Mouse (Mus musculus) CH12.LX (cell line): ENCODE measurements around the gene Gm16181. TPM values are rescaled to one million over a fixed set of nuclear protein-coding genes. Genes with fewer than 3 reads are reported as not detected.

Experiments
- DNase-seq: peaks from one replicate; pipeline ENCODE4 v3.0.0-alpha.2; 2013; ENCODE audit errors: extremely low read depth
- H3K27ac ChIP-seq: 2 replicates; pipeline ENCODE4 v1.5.1; 2012; ENCODE audit warnings: low read depth, mild to moderate bottlenecking, control low read depth, moderate library complexity; ENCODE audit not compliant: insufficient read depth
- H3K27me3 ChIP-seq: replicated peaks from 2 replicates; pipeline ENCODE3; 2012; ENCODE audit warnings: inconsistent platforms
- H3K36me3 ChIP-seq, 2 experiments: replicated peaks in 1 of 2; 2 replicates each; pipeline versions ENCODE3 to v1.6.1; 2012; ENCODE audit warnings: inconsistent platforms in 1 of 2, low read length in 1 of 2, mild to moderate bottlenecking in 1 of 2, mixed read lengths in 1 of 2, moderate library complexity in 1 of 2; ENCODE audit not compliant: control insufficient read depth in 1 of 2, insufficient read depth in 1 of 2
- H3K4me1 ChIP-seq, 2 experiments: 2 replicates each; pipeline ENCODE4 v1.6.1; 2012; ENCODE audit warnings: inconsistent platforms in 1 of 2, moderate library complexity in 1 of 2; ENCODE audit not compliant: insufficient read depth in 2 of 2, control insufficient read depth in 1 of 2
- H3K4me2 ChIP-seq: 2 replicates; pipeline ENCODE4 v1.6.1; 2012; ENCODE audit warnings: low read depth, mild to moderate bottlenecking, control low read depth; ENCODE audit not compliant: poor library complexity, insufficient read depth, severe bottlenecking
- H3K4me3 ChIP-seq, 3 experiments: fragments of 150-350 bp in 1 of 3; sonication (generic) in 1 of 3; replicated peaks in 1 of 3; 2 replicates each; pipeline versions ENCODE3 to v1.5.1; 2011 to 2012; ENCODE audit warnings: low read depth in 2 of 3, low read length in 2 of 3, mild to moderate bottlenecking in 2 of 3, moderate library complexity in 2 of 3, control low read depth in 1 of 3, improper control_type of control experiment in 1 of 3, inconsistent platforms in 1 of 3, mixed read lengths in 1 of 3; ENCODE audit not compliant: poor library complexity in 1 of 3
- H3K79me2 ChIP-seq: replicated peaks from 2 replicates; pipeline ENCODE4 v1.6.1; 2012; ENCODE audit warnings: mild to moderate bottlenecking, moderate library complexity; ENCODE audit not compliant: control insufficient read depth, poor library complexity, insufficient read depth, severe bottlenecking; ENCODE audit errors: extremely low read depth
- H3K9ac ChIP-seq: 2 replicates; pipeline ENCODE4 v1.6.1; 2012; ENCODE audit warnings: low read depth, mild to moderate bottlenecking, control low read depth, moderate library complexity; ENCODE audit not compliant: insufficient read depth
- H3K9me3 ChIP-seq: replicated peaks from 2 replicates; pipeline ENCODE3; 2012; ENCODE audit warnings: low read length, inconsistent platforms, mixed read lengths
- BHLHE40 ChIP-seq: IDR thresholded peaks from 2 replicates; pipeline ENCODE4 v1.6.1; 2011; ENCODE audit warnings: mild to moderate bottlenecking, low read depth, low read length, improper control_type of control experiment
- CHD1 ChIP-seq: IDR thresholded peaks from 2 replicates; pipeline ENCODE4 v1.6.1; 2012; ENCODE audit warnings: low read depth, low read length, improper control_type of control experiment, inconsistent platforms
- CHD2 ChIP-seq: IDR thresholded peaks from 2 replicates; pipeline ENCODE4 v1.6.1; 2011; ENCODE audit warnings: low read length, improper control_type of control experiment
- CTCF ChIP-seq, 2 experiments: IDR thresholded peaks in 1 of 2; conservative IDR thresholded peaks in 1 of 2; 2 replicates each; pipeline ENCODE4 v1.5.1; 2011 to 2012; ENCODE audit warnings: low read depth in 2 of 2, low read length in 2 of 2, improper control_type of control experiment in 1 of 2, inconsistent platforms in 1 of 2, mild to moderate bottlenecking in 1 of 2, moderate library complexity in 1 of 2
- EP300 ChIP-seq: IDR thresholded peaks from 2 replicates; pipeline ENCODE4 v1.6.1; 2011; ENCODE audit warnings: low read length, improper control_type of control experiment
- ETS1 ChIP-seq: conservative IDR thresholded peaks from 2 replicates; pipeline ENCODE4 v1.6.1; 2012; ENCODE audit warnings: low read depth, mild to moderate bottlenecking, inconsistent platforms, low read length, improper control_type of control experiment, moderate library complexity
- HCFC1 ChIP-seq: IDR thresholded peaks from 2 replicates; pipeline ENCODE4 v1.6.1; 2012; ENCODE audit warnings: low read depth, mild to moderate bottlenecking, inconsistent platforms, low read length, improper control_type of control experiment
- IRF4 ChIP-seq: IDR thresholded peaks from 2 replicates; pipeline ENCODE4 v1.6.1; 2014; ENCODE audit warnings: low read depth, mild to moderate bottlenecking, inconsistent platforms, low read length, improper control_type of control experiment
- JUN ChIP-seq: IDR thresholded peaks from 2 replicates; pipeline ENCODE4 v1.6.1; 2011; ENCODE audit warnings: low read depth, mild to moderate bottlenecking, low read length, improper control_type of control experiment, moderate library complexity; ENCODE audit not compliant: insufficient read depth
- JUND ChIP-seq: conservative IDR thresholded peaks from 2 replicates; pipeline ENCODE4 v1.6.1; 2011; ENCODE audit warnings: low read depth, low read length, improper control_type of control experiment
- MAX ChIP-seq: IDR thresholded peaks from 2 replicates; pipeline ENCODE4 v1.6.1; 2011; ENCODE audit warnings: low read length, improper control_type of control experiment
- MEF2A ChIP-seq: IDR thresholded peaks from 2 replicates; pipeline ENCODE4 v1.6.1; 2014; ENCODE audit warnings: low read depth, mild to moderate bottlenecking, inconsistent platforms, low read length, improper control_type of control experiment, borderline replicate concordance
- MXI1 ChIP-seq: IDR thresholded peaks from 2 replicates; pipeline ENCODE4 v1.6.1; 2011; ENCODE audit warnings: mild to moderate bottlenecking, low read depth, low read length, improper control_type of control experiment
- MYC ChIP-seq: IDR thresholded peaks from 2 replicates; pipeline ENCODE4 v1.6.1; 2011; ENCODE audit warnings: low read depth, mild to moderate bottlenecking, improper control_type of control experiment, low read length
- NRF1 ChIP-seq: IDR thresholded peaks from 2 replicates; pipeline ENCODE4 v1.6.1; 2014; ENCODE audit warnings: low read depth, mild to moderate bottlenecking, inconsistent platforms, low read length, improper control_type of control experiment, moderate library complexity
- POLR2A ChIP-seq: IDR thresholded peaks from 2 replicates; pipeline ENCODE4 v1.6.1; 2011; ENCODE audit warnings: low read depth, mild to moderate bottlenecking, improper control_type of control experiment, low read length
- POLR2AphosphoS2 ChIP-seq: IDR thresholded peaks from 2 replicates; pipeline ENCODE4 v1.6.1; 2011; ENCODE audit warnings: low read depth, low read length, improper control_type of control experiment
- RCOR1 ChIP-seq: conservative IDR thresholded peaks from 2 replicates; pipeline ENCODE4 v1.6.1; 2012; ENCODE audit warnings: low read depth, mild to moderate bottlenecking, inconsistent platforms, low read length, improper control_type of control experiment
- SIN3A ChIP-seq: IDR thresholded peaks from 2 replicates; pipeline ENCODE4 v1.6.1; 2012; ENCODE audit warnings: low read length, improper control_type of control experiment, inconsistent platforms
- SMC3 ChIP-seq: IDR thresholded peaks from 2 replicates; pipeline ENCODE4 v1.6.1; 2011; ENCODE audit warnings: low read depth, low read length, improper control_type of control experiment
- TCF12 ChIP-seq: IDR thresholded peaks from 2 replicates; pipeline ENCODE4 v1.6.1; 2014; ENCODE audit warnings: low read depth, mild to moderate bottlenecking, inconsistent platforms, low read length, improper control_type of control experiment
- UBTF ChIP-seq: IDR thresholded peaks from 2 replicates; pipeline ENCODE4 v1.6.1; 2012; ENCODE audit warnings: low read depth, mild to moderate bottlenecking, inconsistent platforms, low read length, improper control_type of control experiment, moderate library complexity
- USF1 ChIP-seq: IDR thresholded peaks from 2 replicates; pipeline ENCODE4 v1.6.1; 2014; ENCODE audit warnings: low read depth, mild to moderate bottlenecking, inconsistent platforms, low read length, improper control_type of control experiment
- ZC3H11A ChIP-seq: IDR thresholded peaks from 2 replicates; pipeline ENCODE4 v1.6.1; 2012; ENCODE audit warnings: low read depth, mild to moderate bottlenecking, inconsistent platforms, low read length, improper control_type of control experiment
- ZKSCAN1 ChIP-seq: IDR thresholded peaks from 2 replicates; pipeline ENCODE4 v1.6.1; 2012; ENCODE audit warnings: low read depth, inconsistent platforms, low read length, improper control_type of control experiment, borderline replicate concordance
- ZNF384 ChIP-seq: IDR thresholded peaks from 2 replicates; pipeline ENCODE4 v1.6.1; 2012; ENCODE audit warnings: low read depth, low read length, improper control_type of control experiment, inconsistent platforms
- dilution Hi-C: fragments of 300-500 bp; cut with MboI; formaldehyde crosslinking; loops from 2 replicates; pipeline ENCODE4 v1.14.3; 2020; ENCODE audit warnings: low sequenced_read_pairs; ENCODE audit not compliant: extremely low pct_unique_long_range_greater_than_20kb, extremely low pct_ligation_motif_present
- in situ Hi-C: fragments of 300-500 bp; cut with MboI; formaldehyde crosslinking; loops from 3 replicates; pipeline ENCODE4 v1.14.3; 2019; ENCODE audit warnings: low sequenced_read_pairs, low pct_ligation_motif_present, low pct_unique_long_range_greater_than_20kb, mixed read lengths
- polyA plus RNA-seq: library from polyadenylated mRNA; unstranded; fragments of >175 nt; gene quantifications from 2 replicates; pipeline ENCODE4 v1.2.1, GENCODE M21; 2012; ENCODE audit warnings: low read depth; ENCODE audit not compliant: insufficient read length
- total RNA-seq, 2 experiments: library from RNA; depleted of rRNA; stranded (reverse); fragments of 300-350 nt in 1 of 2; fragments of >200 nt in 1 of 2; gene quantifications; 2 replicates each; pipeline ENCODE4 v1.2.3; 2012 to 2014

The Gm16181 gene
- total and polyA plus RNA-seq, 3 experiments: not detected

- TF ChIP-seq TCF12 (peak; percentile 52), HCFC1 (no peak), RCOR1 (0 out of 2 replicates have a peak, but pooled peaks have one; percentile 48), UBTF (peak; percentile 71; the same call in 1 of the 2 replicates), CHD2 (peak; percentile 25; the same call in 1 of the 2 replicates), ETS1 (peak; percentile 85), IRF4 (peak; percentile 76), MYC (peak; percentile 74)
Measured at GRCm38 (mm10) chr17:35226561-35227046, 6.0 kb downstream of the Gm16181 start (continued).

- H3K27me3 ChIP-seq: no peaks in the 10 kb centered on the region
- peaks cover 21 to 70% of the 10 kb centered on the region in 2 experiments for H3K4me1 ChIP-seq
- TF ChIP-seq BHLHE40 (peak; percentile 76), ZKSCAN1 (no peak), NRF1 (peak; percentile 67), ZNF384 (no peak), MXI1 (peak; percentile 68; the same call in 1 of the 2 replicates), JUN (peak; percentile 58), SIN3A (peak; percentile 87), POLR2A (no peak), ZC3H11A (no peak), MEF2A (no peak), MYC (peak; percentile 73), EP300 (peak; percentile 80), CHD2 (no peak), POLR2AphosphoS2 (no peak), CHD1 (no peak), USF1 (no peak), JUND (peak; percentile 92), IRF4 (peak; percentile 95), MAX (0 out of 2 replicates have a peak, but pooled peaks have one; percentile 32), ETS1 (peak; percentile 62), RCOR1 (peak; percentile 65; the same call in 1 of the 2 replicates), TCF12 (peak; percentile 59; the same call in 1 of the 2 replicates), SMC3 (peak; percentile 46), CTCF (conservative IDR thresholded peaks at IDR 0.05 in 1 of 2, IDR thresholded peaks at IDR 0.05 in 1 of 2; ENCODE audit: low read depth in 2 of 2, low read length in 2 of 2) (no peak)
- H3K27ac ChIP-seq: peak overlapping the region; percentile 36
- dilution Hi-C loops (no loop called here), in situ Hi-C loops (loop anchor here (5.0 to 10.0 kb wide), 3 partner anchors 59 to 216 kb away; partner anchors contain the start of genes Ly6g5b and Vwa7)
- H3K4me3 ChIP-seq: peak overlapping the region in 1 of 3 experiments; percentile 1
- peaks cover 31% of the 10 kb centered on the region for H3K79me2 ChIP-seq
- peak; percentile 74 for DNase-seq
- no peaks in the 10 kb centered on the region for H3K9me3 ChIP-seq
- peaks cover 33 to 62% of the 10 kb centered on the region in 2 experiments for H3K36me3 ChIP-seq
- no peak overlapping the region for H3K9ac ChIP-seq
- H3K4me2 ChIP-seq: peak overlapping the region; percentile 69; the same call in 1 of the 2 replicates
Measured at GRCm38 (mm10) chr17:35231022-35231421, 10.4 kb downstream of the Gm16181 start.
